Mouse (Mus musculus): ENCODE measurements at regions not wholly inside any gene's neighbourhood (a gene's known extent, or its start where the extent isn't known, plus 50 kb on each side); places are given as distances from the start of the nearest gene placed in this dataset.

GRCm38 (mm10) chr16:77372768-77373167, 229.1 kb downstream of the Gm11146 start:
- Histone ChIP-seq H3K4me3 (no peak overlapping the region), H3K27me3 (ENCODE audit: insufficient read depth, poor library complexity, severe bottlenecking) (no peaks in the 10 kb centered on the region), H3K4me1 (replicated peaks) (no peaks in the 10 kb centered on the region), H3K27ac (no peak overlapping the region), H3K36me3 (no peaks in the 10 kb centered on the region), H3K9me3 (no peaks in the 10 kb centered on the region)
- no peak for DNase-seq (ENCODE audit: low spot score)
- WGBS, result 93% methylated on average over 3 of the region's 3 CpGs

GRCm38 (mm10) chr16:77369810-77370209, 232.1 kb downstream of the Gm11146 start:
- DNase-seq (ENCODE audit: low spot score), result no peak
- 88% methylated on average over 2 of the region's 2 CpGs for WGBS
- H3K36me3 ChIP-seq, result 0 out of 2 replicates have a peak, but pooled peaks cover under 1% of the 10 kb centered on the region
- no peaks in the 10 kb centered on the region for H3K9me3 ChIP-seq
- H3K27me3 ChIP-seq (ENCODE audit: insufficient read depth, poor library complexity, severe bottlenecking), result no peaks in the 10 kb centered on the region
- no peaks in the 10 kb centered on the region for H3K4me1 ChIP-seq (replicated peaks)
- no peak overlapping the region for H3K27ac ChIP-seq
- H3K4me3 ChIP-seq, result no peak overlapping the region

GRCm38 (mm10) chr16:77365254-77365653, 236.6 kb downstream of the Gm11146 start:
- Histone ChIP-seq H3K9me3 (no peaks in the 10 kb centered on the region), H3K4me1 (replicated peaks) (peaks cover under 1% of the 10 kb centered on the region; the same call in 1 of the 2 replicates), H3K27ac (no peak overlapping the region), H3K4me3 (no peak overlapping the region), H3K36me3 (peaks cover 20% of the 10 kb centered on the region; the same call in 1 of the 2 replicates), H3K27me3 (ENCODE audit: insufficient read depth, poor library complexity, severe bottlenecking) (no peaks in the 10 kb centered on the region)
- WGBS, result 68% methylated on average over 2 of the region's 2 CpGs
- DNase-seq (ENCODE audit: low spot score), result no peak

- Histone ChIP-seq H3K4me1 (replicated peaks) (peaks cover 9% of the 10 kb centered on the region), H3K9me3 (no peaks in the 10 kb centered on the region), H3K4me3 (no peak overlapping the region), H3K27ac (no peak overlapping the region), H3K27me3 (ENCODE audit: insufficient read depth, poor library complexity, severe bottlenecking) (no peaks in the 10 kb centered on the region), H3K36me3 (peaks cover 20% of the 10 kb centered on the region; the same call in 1 of the 2 replicates)
- DNase-seq (ENCODE audit: low spot score), result no peak
- 92% methylated on average over 3 of the region's 3 CpGs for WGBS
Measured at GRCm38 (mm10) chr16:77364439-77364838, 237.5 kb downstream of the Gm11146 start.

GRCm38 (mm10) chr16:77359190-77359589, 242.7 kb downstream of the Gm11146 start:
- 91% methylated on average over 5 of the region's 5 CpGs for WGBS

GRCm38 (mm10) chr16:77355260-77355659, 246.6 kb downstream of the Gm11146 start:
- peaks cover 11% of the 10 kb centered on the region for H3K4me1 ChIP-seq (replicated peaks)
- peaks cover 32% of the 10 kb centered on the region for H3K36me3 ChIP-seq
- H3K9me3 ChIP-seq, result no peaks in the 10 kb centered on the region
- WGBS, result 77% methylated on average over 5 of the region's 5 CpGs
- no peak overlapping the region for H3K27ac ChIP-seq
- H3K27me3 ChIP-seq (ENCODE audit: insufficient read depth, poor library complexity, severe bottlenecking), result no peaks in the 10 kb centered on the region
- peak; percentile 10 for DNase-seq (ENCODE audit: low spot score)
- H3K4me3 ChIP-seq, result no peak overlapping the region

More at GRCm38 (mm10) chr16:77359190-77359589, 242.7 kb downstream of the Gm11146 start:
- Histone ChIP-seq H3K27me3 (ENCODE audit: insufficient read depth, poor library complexity, severe bottlenecking) (no peaks in the 10 kb centered on the region), H3K27ac (no peak overlapping the region), H3K9me3 (no peaks in the 10 kb centered on the region), H3K4me1 (replicated peaks) (peaks cover 12% of the 10 kb centered on the region), H3K4me3 (no peak overlapping the region), H3K36me3 (peaks cover 31% of the 10 kb centered on the region; the same call in 1 of the 2 replicates)
- no peak for DNase-seq (ENCODE audit: low spot score)

DNA sequence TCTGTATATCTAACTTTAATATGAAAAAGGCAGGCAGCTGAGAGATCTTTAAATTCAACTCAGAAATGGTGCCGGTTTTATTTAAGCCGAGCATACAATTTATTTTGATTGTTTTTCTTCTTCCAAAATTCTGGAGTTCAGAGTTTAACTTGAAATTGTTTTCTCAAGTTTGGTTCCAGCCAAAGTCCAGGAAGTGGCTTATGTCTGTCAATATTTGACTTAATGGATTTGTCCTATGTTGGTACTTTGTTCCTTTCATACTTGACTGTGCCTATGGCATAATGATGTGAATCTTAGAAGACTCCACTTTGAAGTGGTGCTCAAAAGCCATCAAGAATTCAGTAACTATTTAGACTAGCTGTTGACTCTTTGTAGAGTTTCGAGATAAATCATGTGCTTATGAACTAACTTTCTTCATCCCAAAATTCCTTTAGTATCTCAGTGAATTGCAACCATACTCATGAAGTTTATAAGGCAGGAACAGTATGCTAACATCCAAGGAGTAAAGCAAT, 247.6 kb downstream of the Gm11146 start:
- Histone ChIP-seq H3K9me3 (no peaks in the 10 kb centered on the region), H3K27me3 (ENCODE audit: insufficient read depth, poor library complexity, severe bottlenecking) (no peaks in the 10 kb centered on the region), H3K27ac (no peak overlapping the region), H3K36me3 (peaks cover 41% of the 10 kb centered on the region), H3K4me1 (replicated peaks) (0 out of 2 replicates have a peak, but pooled peaks cover 1% of the 10 kb centered on the region), H3K4me3 (no peak overlapping the region)
- DNase-seq (ENCODE audit: low spot score), result no peak
- WGBS, result 87% methylated on average over 3 of the region's 3 CpGs

DNA sequence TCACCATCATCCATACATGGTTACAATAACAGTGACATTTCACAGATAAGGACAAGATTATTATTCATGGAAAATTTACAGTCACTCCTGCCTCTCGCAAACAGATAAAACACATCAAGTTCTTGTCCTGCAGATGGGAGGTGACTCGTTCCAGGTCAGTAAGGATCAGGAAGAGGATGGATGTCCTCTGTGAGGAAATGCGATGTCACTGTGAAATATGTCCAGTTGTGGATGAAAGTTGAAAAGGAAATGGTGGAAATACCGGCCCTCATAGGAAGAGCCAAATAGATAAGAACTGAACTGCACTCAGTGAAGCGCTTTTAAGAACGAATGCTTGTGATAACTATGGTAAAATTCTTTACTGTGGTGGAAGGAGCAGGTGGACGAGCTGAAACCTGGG, 255.8 kb downstream of the Gm11146 start:
- 90% methylated on average over 7 of the region's 7 CpGs for WGBS
- Histone ChIP-seq H3K27me3 (ENCODE audit: insufficient read depth, poor library complexity, severe bottlenecking) (no peaks in the 10 kb centered on the region), H3K36me3 (peaks cover 71% of the 10 kb centered on the region), H3K4me3 (no peak overlapping the region), H3K9me3 (no peaks in the 10 kb centered on the region), H3K27ac (no peak overlapping the region), H3K4me1 (replicated peaks) (no peaks in the 10 kb centered on the region)
- DNase-seq (ENCODE audit: low spot score), result no peak

DNA sequence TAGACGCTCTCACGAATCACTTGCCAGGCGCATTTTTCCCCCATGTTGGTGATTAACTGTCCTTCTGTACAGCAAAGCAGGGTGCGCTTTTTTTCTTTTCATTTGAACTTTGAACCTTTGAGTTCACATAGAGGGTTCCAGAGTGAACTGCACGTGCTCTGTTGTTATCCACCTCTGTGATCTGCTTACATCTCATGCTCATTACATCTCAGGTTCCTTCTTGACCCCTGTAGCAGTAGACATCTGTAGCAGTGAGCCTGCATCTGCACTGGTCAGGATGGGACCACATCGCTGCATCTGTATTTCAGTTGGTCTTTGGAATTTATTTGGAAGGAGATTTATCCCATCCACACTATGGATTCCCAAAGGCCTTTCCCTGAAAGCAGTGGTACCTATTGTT, 269.6 kb downstream of the Gm11146 start:
- Histone ChIP-seq H3K4me3 (peak overlapping the region; percentile 70), H3K27me3 (ENCODE audit: insufficient read depth, poor library complexity, severe bottlenecking) (no peaks in the 10 kb centered on the region), H3K36me3 (peaks cover 44% of the 10 kb centered on the region), H3K9me3 (0 out of 2 replicates have a peak, but pooled peaks cover 3% of the 10 kb centered on the region), H3K27ac (peak overlapping the region; percentile 96), H3K4me1 (replicated peaks) (peaks cover 37% of the 10 kb centered on the region)
- 70% methylated on average over 6 of the region's 6 CpGs for WGBS
- no peak for DNase-seq (ENCODE audit: low spot score)

- Histone ChIP-seq H3K4me1 (replicated peaks) (peaks cover 33% of the 10 kb centered on the region), H3K36me3 (peaks cover 35% of the 10 kb centered on the region), H3K27me3 (ENCODE audit: insufficient read depth, poor library complexity, severe bottlenecking) (no peaks in the 10 kb centered on the region), H3K4me3 (peak overlapping the region; percentile 70), H3K9me3 (0 out of 2 replicates have a peak, but pooled peaks cover 3% of the 10 kb centered on the region), H3K27ac (peak overlapping the region; percentile 96)
- 19% methylated on average over 8 of the region's 8 CpGs for WGBS
- peak; percentile 35 for DNase-seq (ENCODE audit: low spot score)
Measured at GRCm38 (mm10) chr16:77330996-77331395, 270.9 kb downstream of the Gm11146 start.

DNA sequence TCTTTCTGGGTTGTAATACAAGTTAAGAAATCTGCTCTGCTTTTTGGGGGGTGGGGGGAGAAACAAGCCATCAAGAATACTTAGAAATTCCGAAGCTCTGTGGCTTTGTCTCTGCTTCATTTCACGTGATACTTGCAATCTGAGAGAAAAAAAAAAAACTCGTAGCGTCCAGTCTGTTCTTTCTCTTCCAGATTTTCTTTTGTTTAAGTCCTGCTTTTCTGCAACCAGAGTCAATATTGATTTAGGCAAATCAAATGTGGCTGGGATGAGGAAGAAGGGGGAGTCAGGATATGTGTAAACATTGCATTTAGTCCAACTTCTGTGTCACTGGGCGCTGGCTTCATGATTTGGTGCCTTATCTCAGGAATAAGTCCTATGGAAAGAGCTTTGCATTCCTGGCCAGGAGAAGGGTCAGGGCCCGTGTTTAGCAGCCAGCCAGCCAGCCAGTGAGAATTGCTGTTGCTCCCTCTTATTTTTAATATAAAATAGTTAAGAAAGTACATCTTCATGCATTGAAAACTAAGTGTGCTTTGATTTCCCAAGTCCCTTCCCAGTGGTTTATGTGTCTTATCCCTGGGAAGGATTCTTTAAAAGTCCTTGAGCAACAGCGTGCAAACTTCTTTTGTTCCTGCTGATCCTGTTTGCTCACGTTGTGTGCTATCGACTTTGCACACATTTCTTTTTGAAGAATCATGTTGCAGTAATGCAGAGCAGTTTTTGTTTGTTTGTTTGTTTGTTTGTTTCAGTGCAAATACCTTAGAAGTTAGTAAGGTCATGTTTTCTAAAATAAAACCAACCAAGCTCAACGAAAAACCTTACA, 272.0 kb downstream of the Gm11146 start:
- Histone ChIP-seq H3K9me3 (0 out of 2 replicates have a peak, but pooled peaks cover 3% of the 10 kb centered on the region), H3K4me1 (replicated peaks) (peaks cover 33% of the 10 kb centered on the region), H3K27me3 (ENCODE audit: insufficient read depth, poor library complexity, severe bottlenecking) (no peaks in the 10 kb centered on the region), H3K27ac (peak overlapping the region; percentile 96), H3K4me3 (peak overlapping the region; percentile 70), H3K36me3 (peaks cover 30% of the 10 kb centered on the region)
- WGBS, result 15% methylated on average over 10 of the region's 10 CpGs
- peak; percentile 56 for DNase-seq (ENCODE audit: low spot score)

- Histone ChIP-seq H3K36me3 (peaks cover 23% of the 10 kb centered on the region), H3K9me3 (0 out of 2 replicates have a peak, but pooled peaks cover 3% of the 10 kb centered on the region), H3K27ac (peak overlapping the region; percentile 96), H3K4me1 (replicated peaks) (peaks cover 33% of the 10 kb centered on the region), H3K27me3 (ENCODE audit: insufficient read depth, poor library complexity, severe bottlenecking) (no peaks in the 10 kb centered on the region), H3K4me3 (peak overlapping the region; percentile 70)
- WGBS, result 9% methylated on average over 17 of the region's 17 CpGs
- DNase-seq (ENCODE audit: low spot score), result peak; percentile 78
Measured at GRCm38 (mm10) chr16:77329160-77329691, 272.7 kb downstream of the Gm11146 start.
